ENCODE assay signal across 32 mouse cellular contexts in the genomic region with DNA sequence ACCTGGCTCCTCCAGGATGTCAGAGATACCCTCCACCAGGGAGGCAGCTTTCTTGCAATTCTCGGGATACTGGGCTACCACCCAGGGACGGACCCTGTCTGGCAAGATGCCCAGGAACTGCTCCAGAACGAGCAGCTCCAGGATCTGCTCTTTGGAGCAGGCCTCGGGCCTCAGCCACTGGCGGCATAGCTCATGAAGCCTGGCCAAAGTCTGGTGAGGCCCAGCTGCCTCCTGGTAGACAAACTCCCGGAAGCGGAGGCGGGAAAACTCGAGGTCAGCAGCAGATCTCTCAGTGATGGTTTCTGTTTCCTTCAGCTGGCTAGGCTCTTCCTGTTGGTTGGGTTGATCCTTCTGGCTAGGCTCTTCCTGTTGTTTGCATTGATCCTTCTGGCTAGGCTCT. TPM values are rescaled to one million over a fixed set of nuclear protein-coding genes. Genes with fewer than 3 reads are reported as not detected.
A peak's percentile ranks its signal among the peaks of the same experiment; 100 is the strongest.
DNase-seq lines count a peak whose midpoint lies in the region; ATAC-seq and TF ChIP-seq lines count a peak whose summit lies in the region.
"Had no signal": no experiment of that assay in that cellular context is flagged by ENCODE, and none has a peak within 500 bp of the region (broad histone marks: within the 10 kb centered on the region; RNA-seq: fewer than 3 reads in every experiment).

No protein-coding gene starts in this region.

- H3K36me3 ChIP-seq in forebrain, postnatal 0 days (ENCODE audit: insufficient read depth), result peaks cover 56% of the 10 kb centered on the region
- peaks cover 49% of the 10 kb centered on the region for H3K36me3 ChIP-seq in forebrain, embryonic 12.5 days (replicated peaks)

- H3K27me3 ChIP-seq in forebrain, postnatal 0 days (ENCODE audit: insufficient read depth, low read length), result no peaks in the 10 kb centered on the region
- H3K27me3 ChIP-seq in forebrain, embryonic 12.5 days, result no peaks in the 10 kb centered on the region
- H3K27me3 ChIP-seq: heart, embryonic 12.5 days; midbrain, embryonic 15.5 days; neural tube, embryonic 15.5 days; Patski; stomach, embryonic 15.5 days had no signal

- no peak overlapping the region for H3K4me3 ChIP-seq in forebrain, postnatal 0 days (ENCODE audit: low read depth, low read length)
- no peak overlapping the region for H3K4me3 ChIP-seq in forebrain, embryonic 12.5 days (replicated peaks)
- H3K4me3 ChIP-seq: erythroblast, embryonic 14.5 days; heart, embryonic 12.5 days; midbrain, embryonic 15.5 days; neural tube, embryonic 15.5 days; stomach, embryonic 15.5 days had no signal

- ATAC-seq in forebrain, postnatal 0 days, result peak; percentile 32; the same call in 1 of the 2 replicates
- no peak for ATAC-seq in forebrain, embryonic 12.5 days (ENCODE audit: low FRiP score)
- no peak for ATAC-seq in activated CD4-positive, CD25-positive, alpha-beta regulatory T cell, adult 4 months
- ATAC-seq: intestine, postnatal 0 days; midbrain, embryonic 15.5 days; Patski had no signal

- DNase-seq in forebrain, postnatal 0 days, result no peak
- peak; percentile 3 for DNase-seq in 416B (ENCODE audit: low read depth)
- peak; percentile 82 for DNase-seq in brain, adult 2 months (ENCODE audit: low read depth, low spot score)
- peak; percentile 63 for DNase-seq in cerebellum, adult 8-10 months
- DNase-seq in B cell, adult 2 months, result no peak
- no peak for DNase-seq in kidney, postnatal 25 days
- DNase-seq: heart, postnatal 4 days; kidney, postnatal 10 days; liver; lung, adult 2 months; retina, postnatal 1 day had no signal

- no peak overlapping the region for H3K9ac ChIP-seq in forebrain, postnatal 0 days
- H3K9ac ChIP-seq in forebrain, embryonic 12.5 days, result no peak overlapping the region
- H3K9ac ChIP-seq: heart, embryonic 12.5 days; hindbrain, embryonic 14.5 days; liver, embryonic 14.5 days; midbrain, embryonic 15.5 days; neural tube, embryonic 15.5 days; stomach, embryonic 15.5 days had no signal

- 0 out of 2 replicates have a peak, but pooled peaks cover under 1% of the 10 kb centered on the region for H3K4me1 ChIP-seq in forebrain, postnatal 0 days (ENCODE audit: insufficient read depth)
- peaks cover under 1% of the 10 kb centered on the region; the same call in 1 of the 2 replicates for H3K4me1 ChIP-seq in forebrain, embryonic 12.5 days
- H3K4me1 ChIP-seq: heart, embryonic 12.5 days; stomach, embryonic 15.5 days had no signal

- peaks cover 5% of the 10 kb centered on the region; the same call in 1 of the 2 replicates for H3K9me3 ChIP-seq in forebrain, postnatal 0 days (ENCODE audit: low read length)
- no peaks in the 10 kb centered on the region for H3K9me3 ChIP-seq in forebrain, embryonic 12.5 days
- H3K9me3 ChIP-seq: heart, embryonic 12.5 days; midbrain, embryonic 15.5 days; stomach, embryonic 15.5 days had no signal

- no peak for TF ChIP-seq CTCF in forebrain, postnatal 0 days (IDR thresholded peaks at IDR 0.05; ENCODE audit: low read depth)

- 72% methylated on average over 9 of the region's 9 CpGs for WGBS in forebrain, postnatal 0 days
- WGBS in forebrain, embryonic 12.5 days, result 91% methylated on average over 9 of the region's 9 CpGs

- H3K4me2 ChIP-seq in forebrain, postnatal 0 days (ENCODE audit: low read depth), result no peak overlapping the region
- no peak overlapping the region for H3K4me2 ChIP-seq in forebrain, embryonic 12.5 days
- H3K4me2 ChIP-seq: heart, embryonic 12.5 days; hindbrain, embryonic 14.5 days; midbrain, embryonic 15.5 days; neural tube, embryonic 15.5 days; stomach, embryonic 15.5 days had no signal

- H3K27ac ChIP-seq in forebrain, postnatal 0 days (ENCODE audit: low read depth, low read length), result no peak overlapping the region
- H3K27ac ChIP-seq in forebrain, embryonic 12.5 days, result no peak overlapping the region
- H3K27ac ChIP-seq: hindbrain, embryonic 14.5 days; liver, embryonic 14.5 days; midbrain, embryonic 15.5 days; neural tube, embryonic 15.5 days; stomach, embryonic 15.5 days had no signal

RNA-seq across cellular contexts. Expression of gene Zscan18, which starts 29.3 kb away (rescaled TPM):
- 28.4 and 36.7 TPM in 2 replicates for total RNA-seq in forebrain, postnatal 0 days (2014; rRNA removed)
- 13.3 and 17.8 TPM in 2 replicates for polyA plus RNA-seq in forebrain, postnatal 0 days (2015; fragmentation: Nextera tagmentation; extraction: Ambion mirVana)
- 13.6 and 15.2 TPM in 2 replicates for polyA plus RNA-seq in forebrain, embryonic 12.5 days (2016; fragmentation: Nextera tagmentation; extraction: Ambion mirVana)
- polyA plus RNA-seq in activated CD4-positive, CD25-positive, alpha-beta regulatory T cell, adult 4 months (2017; shearing (Covaris generic)), result under 1 TPM; 0.25 to 0.29 TPM
- total RNA-seq: MEL had no signal
- polyA plus RNA-seq: erythroblast, embryonic 14.5 days had no signal

RNA-seq across cellular contexts. Expression of gene Vmn2r56, which starts 39.3 kb away (rescaled TPM):
- 0.10 and 0.15 TPM in 2 replicates for total RNA-seq in forebrain, postnatal 0 days (2014; rRNA removed)
- polyA plus RNA-seq in forebrain, postnatal 0 days (2015; fragmentation: Nextera tagmentation; extraction: Ambion mirVana), result 0.02 TPM in 1 of 2 replicates, not detected in the other
- polyA plus RNA-seq in forebrain, embryonic 12.5 days (2016; fragmentation: Nextera tagmentation; extraction: Ambion mirVana), result not detected in 2 replicates
- under 1 TPM; 0.08 to 0.12 TPM for polyA plus RNA-seq in activated CD4-positive, CD25-positive, alpha-beta regulatory T cell, adult 4 months (2017; shearing (Covaris generic))
- total RNA-seq: adrenal gland, adult 18-20 months; adrenal gland, postnatal 25 days; gastrocnemius, postnatal 36 days; heart, adult 18-20 months; layer of hippocampus, postnatal 36 days; MEL had no signal
- polyA plus RNA-seq: embryonic facial prominence, embryonic 14.5 days; erythroblast, embryonic 14.5 days; heart, embryonic 12.5 days; heart, postnatal 0 days; hindbrain, embryonic 14.5 days; intestine, postnatal 0 days; limb, embryonic 11.5 days; liver, embryonic 14.5 days; lung, adult 2 months; midbrain, embryonic 15.5 days; neural tube, embryonic 15.5 days; Patski; stomach, embryonic 15.5 days; urinary bladder, adult 2 months had no signal

RNA-seq across cellular contexts. Expression of gene Zfp329, which starts 44.5 kb away (rescaled TPM):
- 20.6 and 26.6 TPM in 2 replicates for total RNA-seq in forebrain, postnatal 0 days (2014; rRNA removed)
- 8.1 and 14.2 TPM in 2 replicates for polyA plus RNA-seq in forebrain, postnatal 0 days (2015; fragmentation: Nextera tagmentation; extraction: Ambion mirVana)
- 25.4 and 28.2 TPM in 2 replicates for polyA plus RNA-seq in forebrain, embryonic 12.5 days (2016; fragmentation: Nextera tagmentation; extraction: Ambion mirVana)
- 10 to 100 TPM; 16.8 to 20.2 TPM for polyA plus RNA-seq in activated CD4-positive, CD25-positive, alpha-beta regulatory T cell, adult 4 months (2017; shearing (Covaris generic))

Comparison
In these comparisons a context has a peak if more than half of its experiments do, and no peak if none do; other contexts are left out.
1. DNase-seq: peak in 416B (single experiment), brain, adult 2 months (single experiment) and cerebellum, adult 8-10 months (single experiment); none in forebrain, postnatal 0 days (single experiment), B cell, adult 2 months (0 of 2) and kidney, postnatal 25 days (0 of 2).
2. RNA of gene Zscan18, which starts 29.3 kb away (polyA plus RNA-seq): 13.3 to 17.8 TPM in forebrain, postnatal 0 days and 13.6 to 15.2 TPM in forebrain, embryonic 12.5 days; 0.25 to 0.29 TPM in activated CD4-positive, CD25-positive, alpha-beta regulatory T cell, adult 4 months; every median in the first group is over 10 times any median in the second.